Mouse (Mus musculus) limb, embryonic 11.5 days (tissue): ENCODE measurements at regions not wholly inside any gene's neighbourhood (a gene's known extent, or its start where the extent isn't known, plus 50 kb on each side); places are given as distances from the start of the nearest gene placed in this dataset.

Experiments
- ATAC-seq: fragments of 200-750 bp; cut with Nextera tagmentation; 2 replicates; pipeline ENCODE4 v1.8.0; 2017; ENCODE audit warnings: low read depth; ENCODE audit not compliant: insufficient number of reproducible peaks, low FRiP score, low TSS enrichment
- DNase-seq: peaks from one replicate; pipeline ENCODE4 v3.0.0-alpha.2; 2015; ENCODE audit warnings: low spot score
- H3K27ac ChIP-seq: fragments of 300-500 bp; sonication (generic); replicated peaks from 2 replicates; pipeline ENCODE4 v1.5.1; 2014; ENCODE audit warnings: low read depth, mild to moderate bottlenecking, low read length
- H3K27me3 ChIP-seq: fragments of 300-500 bp; sonication (generic); 2 replicates; pipeline ENCODE4 v1.6.1; 2014; ENCODE audit warnings: mild to moderate bottlenecking, low read length, mixed read lengths; ENCODE audit not compliant: control insufficient read depth, insufficient read depth
- H3K36me3 ChIP-seq: fragments of 300-500 bp; sonication (generic); 2 replicates; pipeline ENCODE4 v1.6.1; 2014; ENCODE audit warnings: mild to moderate bottlenecking, low read length, moderate library complexity, mixed read lengths; ENCODE audit not compliant: control insufficient read depth, insufficient read depth
- H3K4me1 ChIP-seq: fragments of 300-500 bp; sonication (generic); 2 replicates; pipeline ENCODE4 v1.6.1; 2014; ENCODE audit warnings: low read length, mixed read lengths; ENCODE audit not compliant: control insufficient read depth, insufficient read depth
- H3K4me2 ChIP-seq: fragments of 300-500 bp; sonication (generic); 2 replicates; pipeline ENCODE4 v1.6.1; 2014; ENCODE audit warnings: low read depth, mild to moderate bottlenecking, moderate library complexity; ENCODE audit not compliant: severe bottlenecking
- H3K4me3 ChIP-seq: fragments of 300-500 bp; sonication (generic); 2 replicates; pipeline ENCODE4 v1.5.1; 2014; ENCODE audit warnings: low read depth, low read length
- H3K9ac ChIP-seq: fragments of 300-500 bp; sonication (generic); 2 replicates; pipeline ENCODE4 v1.6.1; 2014; ENCODE audit warnings: mild to moderate bottlenecking, low read length
- H3K9me3 ChIP-seq: fragments of 300-500 bp; sonication (generic); 2 replicates; pipeline ENCODE4 v1.6.1; 2016; ENCODE audit warnings: low read length; ENCODE audit not compliant: control insufficient read depth
- WGBS: fragments of 180-500 bp; shearing (Covaris S2); extraction: QIAGEN DNeasy Blood & Tissue Kit; methylation state at CpG from one replicate; pipeline ENCODE4 v1.1.7; 2014; 5-methylcytosine and 5-hydroxymethylcytosine counted together

GRCm38 (mm10) chr11:24726331-24726730, 648.5 kb downstream of the Bcl11a start:
- Histone ChIP-seq H3K36me3 (no peaks in the 10 kb centered on the region), H3K9ac (no peak overlapping the region), H3K27me3 (no peaks in the 10 kb centered on the region), H3K4me1 (no peaks in the 10 kb centered on the region), H3K27ac (no peak overlapping the region), H3K4me3 (no peak overlapping the region), H3K4me2 (no peak overlapping the region), H3K9me3 (no peaks in the 10 kb centered on the region)
- no peak for DNase-seq
- WGBS, result 31% methylated on average over 3 of the region's 3 CpGs
- no peak for ATAC-seq

GRCm38 (mm10) chr11:24727404-24727803, 649.5 kb downstream of the Bcl11a start:
- DNase-seq, result no peak
- Histone ChIP-seq H3K4me3 (no peak overlapping the region), H3K4me2 (no peak overlapping the region), H3K9me3 (no peaks in the 10 kb centered on the region), H3K36me3 (no peaks in the 10 kb centered on the region), H3K27ac (no peak overlapping the region), H3K4me1 (no peaks in the 10 kb centered on the region), H3K27me3 (no peaks in the 10 kb centered on the region), H3K9ac (no peak overlapping the region)
- 49% methylated on average over 1 of the region's 1 CpGs for WGBS
- ATAC-seq, result no peak

DNA sequence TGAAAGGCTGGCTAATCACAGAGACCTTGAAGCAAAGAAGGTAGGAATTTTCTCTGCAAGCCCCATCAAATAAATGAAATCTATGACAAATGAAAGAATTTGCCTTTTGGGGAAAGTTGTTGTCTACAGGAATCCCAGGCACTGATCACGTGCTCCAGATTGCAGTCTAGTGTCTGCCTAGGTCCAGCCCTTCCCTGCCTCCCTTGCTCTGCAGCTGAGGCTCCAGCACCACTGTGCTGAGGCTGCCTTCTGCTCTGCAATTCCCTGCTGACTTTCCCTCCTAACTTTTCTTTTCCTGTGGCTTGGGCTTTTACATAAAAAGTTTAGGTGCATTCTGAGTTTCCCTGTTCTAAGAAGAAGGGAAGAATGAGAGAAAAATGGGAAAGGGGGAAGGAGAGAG, 653.6 kb downstream of the Bcl11a start:
- 7% methylated on average over 1 of the region's 1 CpGs for WGBS
- Histone ChIP-seq H3K9ac (no peak overlapping the region), H3K36me3 (no peaks in the 10 kb centered on the region), H3K4me2 (no peak overlapping the region), H3K27ac (no peak overlapping the region), H3K4me3 (no peak overlapping the region), H3K4me1 (no peaks in the 10 kb centered on the region), H3K9me3 (no peaks in the 10 kb centered on the region), H3K27me3 (no peaks in the 10 kb centered on the region)
- ATAC-seq (no peak), DNase-seq (no peak)

- Histone ChIP-seq H3K4me1 (no peaks in the 10 kb centered on the region), H3K9ac (peak overlapping the region; percentile 31; the same call in 1 of the 2 replicates), H3K27me3 (no peaks in the 10 kb centered on the region), H3K4me2 (peak overlapping the region; percentile 45), H3K4me3 (no peak overlapping the region; the same call in 1 of the 2 replicates), H3K36me3 (no peaks in the 10 kb centered on the region), H3K9me3 (no peaks in the 10 kb centered on the region), H3K27ac (no peak overlapping the region)
- DNase-seq (peak; percentile 50), ATAC-seq (no peak)
- 6% methylated on average over 14 of the region's 14 CpGs for WGBS
Observed at GRCm38 (mm10) chr11:24739710-24740255, 661.9 kb downstream of the Bcl11a start.

DNA sequence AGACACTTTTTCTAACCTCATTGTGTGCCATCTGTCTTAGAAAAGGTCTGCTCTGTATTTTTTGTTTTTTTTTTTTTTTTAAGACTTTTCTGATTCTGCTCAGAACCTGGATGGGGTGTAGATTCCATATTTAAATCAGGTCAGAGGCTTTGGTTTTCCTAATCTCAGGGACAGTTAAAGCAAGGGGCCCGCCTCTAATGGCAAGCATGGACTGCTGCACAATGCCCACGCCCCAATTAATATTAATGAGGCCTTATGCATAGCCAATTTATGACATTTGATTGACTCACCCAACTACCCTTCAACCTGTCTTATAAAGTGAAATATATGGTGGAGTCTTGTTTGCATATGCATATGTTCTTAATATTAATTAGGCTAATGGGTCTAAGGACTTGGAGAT, 662.6 kb downstream of the Bcl11a start:
- no peaks in the 10 kb centered on the region for H3K9me3 ChIP-seq
- H3K4me1 ChIP-seq, result no peaks in the 10 kb centered on the region
- H3K27ac ChIP-seq, result no peak overlapping the region
- no peaks in the 10 kb centered on the region for H3K36me3 ChIP-seq
- ATAC-seq (no peak), DNase-seq (no peak)
- 62% methylated on average over 2 of the region's 2 CpGs for WGBS
- no peak overlapping the region for H3K4me2 ChIP-seq
- no peak overlapping the region for H3K4me3 ChIP-seq
- H3K9ac ChIP-seq, result no peak overlapping the region
- no peaks in the 10 kb centered on the region for H3K27me3 ChIP-seq

- no peaks in the 10 kb centered on the region for H3K4me1 ChIP-seq
- no peaks in the 10 kb centered on the region for H3K9me3 ChIP-seq
- 73% methylated on average over 8 of the region's 8 CpGs for WGBS
- H3K27me3 ChIP-seq, result no peaks in the 10 kb centered on the region
- no peak for ATAC-seq
- no peak overlapping the region for H3K27ac ChIP-seq
- H3K36me3 ChIP-seq, result no peaks in the 10 kb centered on the region
- H3K4me2 ChIP-seq, result no peak overlapping the region
- H3K4me3 ChIP-seq, result no peak overlapping the region
- no peak for DNase-seq
- H3K9ac ChIP-seq, result no peak overlapping the region
Observed at GRCm38 (mm10) chr11:24742561-24742960, 664.7 kb downstream of the Bcl11a start.

- no peaks in the 10 kb centered on the region for H3K4me1 ChIP-seq
- 41% methylated on average over 1 of the region's 1 CpGs for WGBS
- H3K36me3 ChIP-seq, result no peaks in the 10 kb centered on the region
- no peak overlapping the region for H3K4me3 ChIP-seq
- H3K27ac ChIP-seq, result no peak overlapping the region
- no peak overlapping the region for H3K4me2 ChIP-seq
- DNase-seq (no peak), ATAC-seq (no peak)
- no peak overlapping the region for H3K9ac ChIP-seq
- no peaks in the 10 kb centered on the region for H3K9me3 ChIP-seq
- H3K27me3 ChIP-seq, result no peaks in the 10 kb centered on the region
Observed at GRCm38 (mm10) chr11:24743439-24743838, 665.6 kb downstream of the Bcl11a start.

- Histone ChIP-seq H3K9ac (no peak overlapping the region), H3K36me3 (no peaks in the 10 kb centered on the region), H3K27ac (no peak overlapping the region), H3K4me1 (peaks cover 10% of the 10 kb centered on the region), H3K4me2 (no peak overlapping the region), H3K9me3 (no peaks in the 10 kb centered on the region), H3K4me3 (no peak overlapping the region), H3K27me3 (no peaks in the 10 kb centered on the region)
- WGBS, result 82% methylated on average over 4 of the region's 4 CpGs
- no peak for DNase-seq
- ATAC-seq, result no peak
Observed at GRCm38 (mm10) chr11:24745841-24746240, 668.0 kb downstream of the Bcl11a start.

DNA sequence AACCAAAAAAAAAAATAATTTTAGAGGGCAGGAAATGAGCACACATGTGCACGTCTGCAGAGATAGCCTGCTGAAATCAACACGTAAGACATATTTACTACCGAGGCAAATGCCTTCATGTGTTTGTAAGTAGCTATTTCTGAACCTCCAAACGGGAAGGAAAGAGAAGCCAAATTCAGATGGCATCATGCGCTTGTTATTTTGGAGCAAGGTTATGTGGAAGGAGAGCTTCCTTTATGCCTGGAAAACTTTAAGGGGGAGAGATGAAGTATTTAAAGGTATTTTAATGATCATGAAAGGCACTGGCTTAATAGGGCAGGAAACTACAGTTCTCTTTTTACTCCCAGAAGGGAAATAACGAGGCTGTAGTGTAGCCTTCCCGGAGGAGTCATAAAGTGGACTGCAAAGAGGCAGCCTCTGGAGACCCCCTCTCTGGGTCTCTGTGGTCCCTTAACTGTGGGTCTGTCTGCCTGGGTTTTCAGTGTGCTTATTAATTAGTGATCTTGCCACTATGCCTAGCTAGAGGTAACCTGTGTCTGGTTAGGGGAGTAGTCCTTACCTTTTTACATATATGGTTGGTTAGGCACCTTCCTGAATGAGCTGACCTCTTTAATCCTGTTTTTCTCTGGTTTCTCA, 672.4 kb downstream of the Bcl11a start:
- ATAC-seq, result peak; percentile 63

More for the DNA sequence above, 672.4 kb downstream of the Bcl11a start:
- H3K36me3 ChIP-seq, result no peaks in the 10 kb centered on the region
- 13% methylated on average over 7 of the region's 7 CpGs for WGBS
- no peaks in the 10 kb centered on the region for H3K27me3 ChIP-seq
- no peak overlapping the region for H3K4me2 ChIP-seq
- H3K4me3 ChIP-seq, result no peak overlapping the region
- H3K9me3 ChIP-seq, result no peaks in the 10 kb centered on the region
- no peak overlapping the region for H3K9ac ChIP-seq
- peak overlapping the region; percentile 38 for H3K27ac ChIP-seq
- peaks cover 12% of the 10 kb centered on the region for H3K4me1 ChIP-seq
- peak; percentile 57 for DNase-seq
